In the genomic region with DNA sequence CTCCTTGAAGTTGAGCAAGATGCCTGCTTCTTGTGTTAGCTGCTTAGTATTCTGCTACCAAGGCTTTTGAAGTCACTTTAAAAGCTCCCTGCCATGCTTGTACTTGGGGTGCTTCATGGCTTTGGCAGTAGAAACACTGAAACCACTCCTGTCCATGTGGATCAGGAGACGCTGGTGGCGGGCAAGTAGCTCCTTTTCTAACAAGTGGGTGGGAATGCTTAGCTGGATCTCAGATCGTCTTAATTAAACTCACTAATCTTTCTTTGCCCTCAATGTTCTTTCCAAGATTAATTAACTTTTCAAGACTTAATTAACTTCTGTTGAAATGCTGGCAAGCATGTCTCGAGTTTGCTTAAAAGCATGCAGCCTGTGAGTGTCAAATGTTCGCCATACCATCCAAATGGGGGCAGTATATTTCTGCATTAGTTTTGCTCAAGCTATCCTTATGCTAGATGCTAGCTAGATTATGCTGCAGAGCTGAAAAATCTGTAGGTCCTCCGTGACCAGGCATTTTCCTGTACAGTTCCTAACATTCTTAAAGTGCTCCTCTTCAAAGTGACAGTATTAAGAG, we compare ENCODE assay signal across 17 mouse cellular contexts. TPM values are rescaled to one million over a fixed set of nuclear protein-coding genes. Genes with fewer than 3 reads are reported as not detected.
DNase-seq lines count a peak whose midpoint lies in the region; ATAC-seq and TF ChIP-seq lines count a peak whose summit lies in the region.
"Had no signal": no experiment of that assay in that cellular context is flagged by ENCODE, and none has a peak within 500 bp of the region (broad histone marks: within the 10 kb centered on the region; RNA-seq: fewer than 3 reads in every experiment).

No protein-coding gene starts in this region.

- H3K27me3 ChIP-seq in forebrain, postnatal 0 days (ENCODE audit: insufficient read depth, low read length) = no peaks in the 10 kb centered on the region
- H3K27me3 ChIP-seq in forebrain, embryonic 10.5 days (ENCODE audit: poor library complexity, severe bottlenecking) = peaks cover 6% of the 10 kb centered on the region; the same call in 1 of the 2 replicates
- H3K27me3 ChIP-seq in intestine, embryonic 14.5 days (replicated peaks; ENCODE audit: control insufficient read depth, insufficient read depth, low read length) = no peaks in the 10 kb centered on the region
- no peaks in the 10 kb centered on the region for H3K27me3 ChIP-seq in intestine, embryonic 16.5 days (replicated peaks; ENCODE audit: control insufficient read depth, insufficient read depth, low read length)
- no peaks in the 10 kb centered on the region for H3K27me3 ChIP-seq in lung, embryonic 14.5 days (ENCODE audit: insufficient read depth, low read length)
- H3K27me3 ChIP-seq: embryonic facial prominence, embryonic 12.5 days had no signal

- TF ChIP-seq POLR2A in brain, embryonic 14.5 days (IDR thresholded peaks at IDR 0.05; ENCODE audit: borderline replicate concordance, extremely low read depth, insufficient read depth, insufficient read length, poor library complexity, severe bottlenecking) = no peak

- TF ChIP-seq CTCF in forebrain, postnatal 0 days (IDR thresholded peaks at IDR 0.05; ENCODE audit: low read depth) = peak; percentile 52
- TF ChIP-seq CTCF in lung, embryonic 14.5 days (IDR thresholded peaks at IDR 0.05; ENCODE audit: low read depth) = peak; percentile 25; the same call in 1 of the 2 replicates
- peak; percentile 2; the same call in 1 of the 2 replicates for TF ChIP-seq CTCF in brain, embryonic 14.5 days (IDR thresholded peaks at IDR 0.05; ENCODE audit: borderline replicate concordance, extremely low read depth, insufficient read depth, insufficient read length)

- no peak overlapping the region for H3K4me2 ChIP-seq in forebrain, postnatal 0 days (ENCODE audit: low read depth)
- no peak overlapping the region for H3K4me2 ChIP-seq in intestine, embryonic 14.5 days (ENCODE audit: low read length)
- H3K4me2 ChIP-seq in intestine, embryonic 16.5 days (ENCODE audit: low read depth, low read length) = no peak overlapping the region
- no peak overlapping the region for H3K4me2 ChIP-seq in lung, embryonic 14.5 days
- H3K4me2 ChIP-seq: embryonic facial prominence, embryonic 12.5 days; midbrain, embryonic 13.5 days had no signal

- H3K9ac ChIP-seq in forebrain, postnatal 0 days = no peak overlapping the region
- H3K9ac ChIP-seq in intestine, embryonic 14.5 days (ENCODE audit: low read length) = no peak overlapping the region
- no peak overlapping the region for H3K9ac ChIP-seq in intestine, embryonic 16.5 days (ENCODE audit: low read depth, low read length)
- no peak overlapping the region for H3K9ac ChIP-seq in lung, embryonic 14.5 days
- H3K9ac ChIP-seq: embryonic facial prominence, embryonic 12.5 days; liver, postnatal 0 days; midbrain, embryonic 13.5 days had no signal

- H3K27ac ChIP-seq in forebrain, postnatal 0 days (ENCODE audit: low read depth, low read length) = no peak overlapping the region
- no peak overlapping the region for H3K27ac ChIP-seq in forebrain, embryonic 10.5 days
- H3K27ac ChIP-seq in intestine, embryonic 14.5 days (ENCODE audit: low read depth) = no peak overlapping the region
- H3K27ac ChIP-seq in intestine, embryonic 16.5 days (ENCODE audit: low read length) = no peak overlapping the region
- H3K27ac ChIP-seq in lung, embryonic 14.5 days (ENCODE audit: low read depth) = no peak overlapping the region
- H3K27ac ChIP-seq: embryonic facial prominence, embryonic 12.5 days; macrophage; midbrain, embryonic 13.5 days had no signal

- H3K36me3 ChIP-seq in forebrain, postnatal 0 days (ENCODE audit: insufficient read depth) = no peaks in the 10 kb centered on the region
- H3K36me3 ChIP-seq in forebrain, embryonic 10.5 days (replicated peaks) = no peaks in the 10 kb centered on the region
- H3K36me3 ChIP-seq in intestine, embryonic 14.5 days (ENCODE audit: control insufficient read depth, insufficient read depth, low read length) = no peaks in the 10 kb centered on the region
- H3K36me3 ChIP-seq in intestine, embryonic 16.5 days (ENCODE audit: control insufficient read depth, insufficient read depth, low read length) = no peaks in the 10 kb centered on the region
- H3K36me3 ChIP-seq in lung, embryonic 14.5 days (ENCODE audit: insufficient read depth) = no peaks in the 10 kb centered on the region
- H3K36me3 ChIP-seq: embryonic facial prominence, embryonic 12.5 days; midbrain, embryonic 13.5 days had no signal

- H3K4me3 ChIP-seq in forebrain, postnatal 0 days (ENCODE audit: low read depth, low read length) = no peak overlapping the region
- H3K4me3 ChIP-seq in forebrain, embryonic 10.5 days = no peak overlapping the region
- H3K4me3 ChIP-seq in intestine, embryonic 14.5 days (ENCODE audit: low read depth, low read length) = no peak overlapping the region
- H3K4me3 ChIP-seq in intestine, embryonic 16.5 days (ENCODE audit: low read length) = no peak overlapping the region
- H3K4me3 ChIP-seq in lung, embryonic 14.5 days (ENCODE audit: low read depth, low read length) = no peak overlapping the region
- H3K4me3 ChIP-seq: embryonic facial prominence, embryonic 12.5 days; midbrain, embryonic 13.5 days had no signal

- no peaks in the 10 kb centered on the region for H3K4me1 ChIP-seq in forebrain, postnatal 0 days (ENCODE audit: insufficient read depth)
- H3K4me1 ChIP-seq in forebrain, embryonic 10.5 days = no peaks in the 10 kb centered on the region
- no peaks in the 10 kb centered on the region for H3K4me1 ChIP-seq in intestine, embryonic 14.5 days (replicated peaks; ENCODE audit: control insufficient read depth, insufficient read depth, low read length)
- no peaks in the 10 kb centered on the region for H3K4me1 ChIP-seq in intestine, embryonic 16.5 days (ENCODE audit: control insufficient read depth, insufficient read depth, low read length)
- H3K4me1 ChIP-seq in lung, embryonic 14.5 days (ENCODE audit: insufficient read depth) = no peaks in the 10 kb centered on the region
- H3K4me1 ChIP-seq: embryonic facial prominence, embryonic 12.5 days; midbrain, embryonic 13.5 days had no signal

- WGBS in forebrain, postnatal 0 days = 26% methylated on average over 6 of the region's 6 CpGs
- 70% methylated on average over 6 of the region's 6 CpGs for WGBS in forebrain, embryonic 10.5 days
- WGBS in intestine, embryonic 14.5 days = 75% methylated on average over 6 of the region's 6 CpGs
- 77% methylated on average over 6 of the region's 6 CpGs for WGBS in intestine, embryonic 16.5 days
- WGBS in lung, embryonic 14.5 days = 63% methylated on average over 6 of the region's 6 CpGs

- H3K9me3 ChIP-seq in forebrain, postnatal 0 days (ENCODE audit: low read length) = no peaks in the 10 kb centered on the region
- H3K9me3 ChIP-seq in forebrain, embryonic 10.5 days = no peaks in the 10 kb centered on the region
- H3K9me3 ChIP-seq in intestine, embryonic 14.5 days (ENCODE audit: control insufficient read depth, low read length) = no peaks in the 10 kb centered on the region
- no peaks in the 10 kb centered on the region for H3K9me3 ChIP-seq in intestine, embryonic 16.5 days (ENCODE audit: control insufficient read depth, low read length)
- no peaks in the 10 kb centered on the region for H3K9me3 ChIP-seq in lung, embryonic 14.5 days (ENCODE audit: low read depth, low read length)
- H3K9me3 ChIP-seq: embryonic facial prominence, embryonic 12.5 days; midbrain, embryonic 13.5 days had no signal

- ATAC-seq in forebrain, postnatal 0 days = peak; percentile 35; the same call in 1 of the 2 replicates
- no peak for ATAC-seq in intestine, embryonic 14.5 days (replicated peaks; ENCODE audit: low FRiP score, low TSS enrichment, low read depth)
- no peak for ATAC-seq in intestine, embryonic 16.5 days
- no peak for ATAC-seq in lung, embryonic 14.5 days (ENCODE audit: insufficient read depth)
- ATAC-seq: liver, postnatal 0 days; midbrain, embryonic 13.5 days had no signal

- peak; percentile 54 for DNase-seq in forebrain, postnatal 0 days
- DNase-seq in forebrain, embryonic 10.5 days (ENCODE audit: extremely low spot score, low spot score) = no peak
- DNase-seq in intestine, embryonic 14.5 days (ENCODE audit: low spot score) = peak; percentile 23
- DNase-seq in lung, embryonic 14.5 days = no peak
- DNase-seq in lung, postnatal 25 days (ENCODE audit: low spot score) = no peak
- DNase-seq in brain, embryonic 14.5 days (ENCODE audit: low read depth) = peak; percentile 79
- no peak for DNase-seq in ovary, adult 18-20 months (ENCODE audit: low spot score)
- DNase-seq: adrenal gland, postnatal 14 days; cerebellum, adult 8-10 months; liver; liver, postnatal 0 days had no signal

RNA-seq across cellular contexts. Expression of a gene that starts 5.9 kb away (rescaled TPM):
- total RNA-seq in forebrain, postnatal 0 days (2014; rRNA removed) = 49.7 and 52.3 TPM in 2 replicates
- 44.1 and 52.3 TPM in 2 replicates for polyA plus RNA-seq in forebrain, postnatal 0 days (2015; fragmentation: Nextera tagmentation; extraction: Ambion mirVana)
- 35.9 and 38.9 TPM in 2 replicates for polyA plus RNA-seq in forebrain, embryonic 10.5 days (2016; fragmentation: Nextera tagmentation; extraction: Ambion mirVana)
- 42.8 and 43.7 TPM in 2 replicates for polyA plus RNA-seq in intestine, embryonic 14.5 days (2014; fragmentation: Nextera tagmentation; extraction: Ambion mirVana)
- 22.8 and 24.4 TPM in 2 replicates for polyA plus RNA-seq in intestine, embryonic 16.5 days (2015; fragmentation: Nextera tagmentation; extraction: Ambion mirVana)
- 34.4 and 35.6 TPM in 2 replicates for polyA plus RNA-seq in lung, embryonic 14.5 days (2014; fragmentation: Nextera tagmentation; extraction: Ambion mirVana)
- 45.8 and 53.5 TPM in 2 replicates for polyA plus RNA-seq in brain, embryonic 14.5 days (2012; rRNA removed)

RNA-seq across cellular contexts. Expression of a gene that starts 58.1 kb away (rescaled TPM):
- total RNA-seq in forebrain, postnatal 0 days (2014; rRNA removed) = 1.6 and 2.7 TPM in 2 replicates
- 0.21 and 0.35 TPM in 2 replicates for polyA plus RNA-seq in forebrain, postnatal 0 days (2015; fragmentation: Nextera tagmentation; extraction: Ambion mirVana)
- 0.09 TPM in 2 replicates for polyA plus RNA-seq in forebrain, embryonic 10.5 days (2016; fragmentation: Nextera tagmentation; extraction: Ambion mirVana)
- 3.7 TPM in 2 replicates for polyA plus RNA-seq in intestine, embryonic 14.5 days (2014; fragmentation: Nextera tagmentation; extraction: Ambion mirVana)
- 1.0 and 1.4 TPM in 2 replicates for polyA plus RNA-seq in intestine, embryonic 16.5 days (2015; fragmentation: Nextera tagmentation; extraction: Ambion mirVana)
- polyA plus RNA-seq in lung, embryonic 14.5 days (2014; fragmentation: Nextera tagmentation; extraction: Ambion mirVana) = 2.4 and 2.9 TPM in 2 replicates
- 0.49 and 1.3 TPM in 2 replicates for polyA plus RNA-seq in brain, embryonic 14.5 days (2012; rRNA removed)
- total RNA-seq: common myeloid progenitor, adult 5-6 weeks; granulocyte monocyte progenitor cell, adult 5-6 weeks had no signal
- polyA plus RNA-seq: macrophage had no signal

Comparison
In these comparisons a context has a peak if more than half of its experiments do, and no peak if none do; other contexts are left out.
1. DNase-seq: peak in forebrain, postnatal 0 days (single experiment), intestine, embryonic 14.5 days (single experiment) and brain, embryonic 14.5 days (single experiment); none in forebrain, embryonic 10.5 days (single experiment), lung, embryonic 14.5 days (single experiment), lung, postnatal 25 days (single experiment) and ovary, adult 18-20 months (single experiment).
2. CTCF ChIP-seq: peak in every context shown above with its lines; median percentile 52 in forebrain, postnatal 0 days; 25 in lung, embryonic 14.5 days; 2 in brain, embryonic 14.5 days.